Mouse (Mus musculus): Measurements from ENCODE around the gene Acot7.

- TF ChIP-seq CTCF (IDR thresholded peaks at IDR 0.05; ENCODE audit: extremely low read depth, insufficient read depth, insufficient read length, insufficient replicate concordance) (no peak), POLR2A (IDR thresholded peaks at IDR 0.05; ENCODE audit: low read depth, low read length) (no peak)
Measured at GRCm38 (mm10) chr4:152305991-152306390, 128.1 kb downstream of the Acot7 start.
